Mouse (Mus musculus): Measurements from ENCODE around the gene Kcnma1. TPM values are rescaled to one million over a fixed set of nuclear protein-coding genes. Genes with fewer than 3 reads are reported as not detected.

Gene Kcnma1
- polyA plus RNA-seq, 1 experiment from 2014 or later = 17.2 TPM

DNA sequence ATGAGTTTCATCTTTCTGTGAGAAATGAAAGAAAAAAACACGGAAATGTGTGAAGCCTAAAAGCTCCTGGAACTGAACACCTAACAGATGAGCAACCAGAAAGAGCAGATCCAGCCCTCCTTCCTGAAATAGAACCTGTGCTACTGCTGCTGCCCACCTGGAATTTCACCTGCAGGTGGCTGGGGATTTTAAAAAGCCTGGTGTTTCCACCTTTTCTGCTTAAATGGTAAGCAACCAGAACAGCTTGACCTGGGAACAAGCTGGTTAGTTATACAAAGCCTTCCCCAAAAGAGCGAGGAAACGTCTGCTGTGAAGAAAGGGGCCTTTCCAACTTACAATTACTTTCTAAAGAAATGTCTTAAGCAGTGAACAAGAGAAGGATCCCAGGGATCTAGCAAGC is 404.2 kb downstream of the Kcnma1 start:
- Histone ChIP-seq H3K4me3 (ENCODE audit: low read length) (no peak overlapping the region), H3K4me2 (ENCODE audit: low read length) (no peak overlapping the region), H3K27ac (ENCODE audit: low read depth, low read length) (no peak overlapping the region), H3K36me3 (ENCODE audit: control insufficient read depth, insufficient read depth, low read length) (no peaks in the 10 kb centered on the region), H3K9ac (ENCODE audit: low read depth, low read length) (no peak overlapping the region), H3K4me1 (ENCODE audit: control insufficient read depth, insufficient read depth, low read depth, low read length) (no peaks in the 10 kb centered on the region), H3K9me3 (ENCODE audit: control insufficient read depth, low read length) (no peaks in the 10 kb centered on the region), H3K27me3 (replicated peaks; ENCODE audit: control insufficient read depth, insufficient read depth, low read length) (no peaks in the 10 kb centered on the region)
- ATAC-seq = no peak
- WGBS = 68% methylated on average over 3 of the region's 3 CpGs

DNA sequence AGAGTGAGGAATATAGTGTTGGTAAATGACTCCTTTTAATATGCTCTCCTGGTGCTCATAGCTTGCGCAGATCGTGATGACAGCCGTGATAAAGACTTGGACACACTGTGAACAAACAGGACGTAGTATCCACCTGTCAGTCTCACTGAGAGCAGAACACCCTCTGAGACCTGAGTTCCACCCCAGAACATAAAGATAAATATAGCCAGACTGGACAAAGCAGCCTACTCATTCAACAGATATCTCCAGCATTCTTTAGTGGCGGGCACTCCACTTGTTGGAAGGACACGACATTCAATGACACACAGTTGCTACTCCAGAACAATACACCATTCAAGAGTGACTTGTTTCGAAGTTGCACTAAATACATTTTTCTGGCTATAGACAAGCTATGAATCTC is 408.6 kb downstream of the Kcnma1 start:
- Histone ChIP-seq H3K4me3 (ENCODE audit: low read length) (no peak overlapping the region), H3K9ac (ENCODE audit: low read depth, low read length) (no peak overlapping the region), H3K4me1 (ENCODE audit: control insufficient read depth, insufficient read depth, low read depth, low read length) (no peaks in the 10 kb centered on the region), H3K27me3 (replicated peaks; ENCODE audit: control insufficient read depth, insufficient read depth, low read length) (no peaks in the 10 kb centered on the region), H3K4me2 (ENCODE audit: low read length) (no peak overlapping the region), H3K27ac (ENCODE audit: low read depth, low read length) (no peak overlapping the region), H3K36me3 (ENCODE audit: control insufficient read depth, insufficient read depth, low read length) (no peaks in the 10 kb centered on the region), H3K9me3 (ENCODE audit: control insufficient read depth, low read length) (no peaks in the 10 kb centered on the region)
- 70% methylated on average over 7 of the region's 7 CpGs for WGBS
- ATAC-seq = no peak

- Histone ChIP-seq H3K9ac (ENCODE audit: low read depth, low read length) (no peak overlapping the region), H3K36me3 (ENCODE audit: control insufficient read depth, insufficient read depth, low read length) (no peaks in the 10 kb centered on the region), H3K4me3 (ENCODE audit: low read length) (no peak overlapping the region), H3K4me1 (ENCODE audit: control insufficient read depth, insufficient read depth, low read depth, low read length) (no peaks in the 10 kb centered on the region), H3K4me2 (ENCODE audit: low read length) (no peak overlapping the region), H3K27ac (ENCODE audit: low read depth, low read length) (peak overlapping the region; percentile 31; the same call in 1 of the 2 replicates), H3K27me3 (replicated peaks; ENCODE audit: control insufficient read depth, insufficient read depth, low read length) (no peaks in the 10 kb centered on the region), H3K9me3 (ENCODE audit: control insufficient read depth, low read length) (no peaks in the 10 kb centered on the region)
- WGBS = 24% methylated on average over 4 of the region's 4 CpGs
- ATAC-seq = no peak
These were observed 411.4 kb downstream of the Kcnma1 start for GRCm38 (mm10) chr14:23602937-23603336.

DNA sequence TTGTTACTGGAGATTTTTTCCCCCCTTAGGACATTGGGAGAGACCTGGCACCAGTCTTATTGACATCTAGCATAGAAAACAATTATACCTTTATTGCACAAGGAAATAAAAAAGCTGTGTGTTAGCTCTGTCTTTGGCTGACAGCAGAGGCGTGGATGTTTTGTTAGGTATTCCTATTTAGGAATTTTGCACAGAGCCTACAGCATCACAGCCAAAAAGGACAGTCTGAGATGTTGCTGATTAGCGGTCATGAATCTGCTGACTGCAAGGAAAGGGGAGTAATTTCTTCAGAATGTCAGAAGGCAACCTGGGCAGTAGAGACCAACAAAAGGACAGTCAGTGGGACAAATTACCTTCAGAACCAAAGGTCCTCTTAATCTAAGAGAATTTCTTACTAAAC is 412.2 kb downstream of the Kcnma1 start:
- Histone ChIP-seq H3K4me1 (ENCODE audit: control insufficient read depth, insufficient read depth, low read depth, low read length) (no peaks in the 10 kb centered on the region), H3K4me3 (ENCODE audit: low read length) (no peak overlapping the region), H3K9ac (ENCODE audit: low read depth, low read length) (no peak overlapping the region), H3K27ac (ENCODE audit: low read depth, low read length) (no peak overlapping the region), H3K27me3 (replicated peaks; ENCODE audit: control insufficient read depth, insufficient read depth, low read length) (no peaks in the 10 kb centered on the region), H3K4me2 (ENCODE audit: low read length) (no peak overlapping the region), H3K36me3 (ENCODE audit: control insufficient read depth, insufficient read depth, low read length) (no peaks in the 10 kb centered on the region), H3K9me3 (ENCODE audit: control insufficient read depth, low read length) (no peaks in the 10 kb centered on the region)
- no peak for ATAC-seq
- WGBS = 70% methylated on average over 2 of the region's 2 CpGs

- WGBS = 87% methylated on average over 5 of the region's 5 CpGs
- Histone ChIP-seq H3K4me3 (ENCODE audit: low read length) (no peak overlapping the region), H3K36me3 (ENCODE audit: control insufficient read depth, insufficient read depth, low read length) (no peaks in the 10 kb centered on the region), H3K4me1 (ENCODE audit: control insufficient read depth, insufficient read depth, low read depth, low read length) (no peaks in the 10 kb centered on the region), H3K27me3 (replicated peaks; ENCODE audit: control insufficient read depth, insufficient read depth, low read length) (no peaks in the 10 kb centered on the region), H3K9ac (ENCODE audit: low read depth, low read length) (no peak overlapping the region), H3K27ac (ENCODE audit: low read depth, low read length) (no peak overlapping the region), H3K4me2 (ENCODE audit: low read length) (no peak overlapping the region), H3K9me3 (ENCODE audit: control insufficient read depth, low read length) (no peaks in the 10 kb centered on the region)
- ATAC-seq = no peak
These were observed 419.7 kb downstream of the Kcnma1 start for GRCm38 (mm10) chr14:23594629-23595028.

GRCm38 (mm10) chr14:23592826-23593447 is 421.4 kb downstream of the Kcnma1 start:
- no peaks in the 10 kb centered on the region for H3K4me1 ChIP-seq (ENCODE audit: control insufficient read depth, insufficient read depth, low read depth, low read length)
- H3K27me3 ChIP-seq (replicated peaks; ENCODE audit: control insufficient read depth, insufficient read depth, low read length) = no peaks in the 10 kb centered on the region
- H3K9ac ChIP-seq (ENCODE audit: low read depth, low read length) = no peak overlapping the region
- H3K27ac ChIP-seq (ENCODE audit: low read depth, low read length) = no peak overlapping the region
- H3K4me2 ChIP-seq (ENCODE audit: low read length) = no peak overlapping the region
- WGBS = 13% methylated on average over 6 of the region's 6 CpGs
- H3K36me3 ChIP-seq (ENCODE audit: control insufficient read depth, insufficient read depth, low read length) = no peaks in the 10 kb centered on the region
- H3K4me3 ChIP-seq (ENCODE audit: low read length) = no peak overlapping the region
- H3K9me3 ChIP-seq (ENCODE audit: control insufficient read depth, low read length) = no peaks in the 10 kb centered on the region
- no peak for ATAC-seq

DNA sequence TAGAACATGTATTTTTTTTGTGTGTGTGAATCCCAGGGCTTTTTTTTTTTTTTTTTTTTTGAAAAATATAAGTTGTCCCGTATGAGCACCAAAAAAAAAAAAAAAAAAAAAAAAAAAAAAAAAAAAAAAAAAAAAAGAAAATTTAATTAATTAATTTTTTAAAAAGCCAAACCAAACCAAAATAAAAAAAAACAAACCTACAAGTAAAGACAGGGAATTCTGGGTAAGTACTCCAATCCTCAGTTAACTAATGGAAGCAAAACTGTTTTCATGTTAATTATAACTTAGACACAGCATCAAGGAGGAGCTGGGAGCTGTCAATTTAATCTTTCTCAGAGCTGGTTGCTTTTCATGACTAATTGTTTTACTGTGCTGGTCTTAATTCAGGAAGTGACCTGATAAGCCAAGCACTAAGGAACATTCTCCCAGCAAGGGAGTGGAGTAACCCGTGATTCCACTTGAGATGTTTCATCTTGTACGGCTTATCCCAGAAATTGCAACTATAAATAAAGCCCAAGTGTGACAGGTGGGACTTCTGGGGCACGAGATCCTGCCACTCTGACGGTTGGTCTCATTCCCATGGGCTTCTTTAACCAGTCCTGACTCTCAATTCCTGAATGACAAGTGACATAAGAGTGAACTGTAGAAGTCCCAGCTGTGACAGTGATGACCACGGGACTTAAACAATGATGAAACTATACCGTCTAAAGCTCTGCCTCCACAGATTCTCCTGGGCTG is 424.4 kb downstream of the Kcnma1 start:
- no peak for ATAC-seq
- Histone ChIP-seq H3K4me1 (ENCODE audit: control insufficient read depth, insufficient read depth, low read depth, low read length) (no peaks in the 10 kb centered on the region), H3K9ac (ENCODE audit: low read depth, low read length) (no peak overlapping the region), H3K9me3 (ENCODE audit: control insufficient read depth, low read length) (no peaks in the 10 kb centered on the region), H3K4me2 (ENCODE audit: low read length) (no peak overlapping the region), H3K36me3 (ENCODE audit: control insufficient read depth, insufficient read depth, low read length) (no peaks in the 10 kb centered on the region), H3K4me3 (ENCODE audit: low read length) (no peak overlapping the region), H3K27me3 (replicated peaks; ENCODE audit: control insufficient read depth, insufficient read depth, low read length) (no peaks in the 10 kb centered on the region), H3K27ac (ENCODE audit: low read depth, low read length) (no peak overlapping the region)
- WGBS = 66% methylated on average over 7 of the region's 7 CpGs

DNA sequence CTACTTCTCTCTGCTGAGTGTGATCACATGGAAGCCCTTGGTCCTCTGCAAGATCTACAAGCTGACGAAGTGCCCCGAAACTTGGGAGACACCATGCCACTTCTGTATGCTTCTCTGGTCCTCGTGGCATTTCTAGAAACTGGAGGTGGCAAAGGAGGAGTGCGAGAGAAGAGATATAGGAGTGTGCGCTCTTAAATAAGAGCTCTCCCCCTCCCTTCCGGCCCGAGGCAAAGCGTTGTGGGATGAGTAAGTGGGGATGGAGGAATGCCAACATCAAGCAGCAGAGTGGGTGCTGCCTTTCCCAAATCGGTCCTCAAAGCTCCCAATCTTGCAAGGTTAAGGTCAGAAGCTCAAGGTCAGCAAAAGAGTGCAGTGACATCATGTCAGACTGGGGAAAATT is 426.8 kb downstream of the Kcnma1 start:
- H3K27ac ChIP-seq (ENCODE audit: low read depth, low read length) = no peak overlapping the region
- no peak overlapping the region for H3K9ac ChIP-seq (ENCODE audit: low read depth, low read length)
- no peak overlapping the region for H3K4me3 ChIP-seq (ENCODE audit: low read length)
- ATAC-seq = no peak
- WGBS = 87% methylated on average over 9 of the region's 9 CpGs
- H3K9me3 ChIP-seq (ENCODE audit: control insufficient read depth, low read length) = no peaks in the 10 kb centered on the region
- H3K4me2 ChIP-seq (ENCODE audit: low read length) = no peak overlapping the region
- no peaks in the 10 kb centered on the region for H3K4me1 ChIP-seq (ENCODE audit: control insufficient read depth, insufficient read depth, low read depth, low read length)
- no peaks in the 10 kb centered on the region for H3K27me3 ChIP-seq (replicated peaks; ENCODE audit: control insufficient read depth, insufficient read depth, low read length)
- no peaks in the 10 kb centered on the region for H3K36me3 ChIP-seq (ENCODE audit: control insufficient read depth, insufficient read depth, low read length)

DNA sequence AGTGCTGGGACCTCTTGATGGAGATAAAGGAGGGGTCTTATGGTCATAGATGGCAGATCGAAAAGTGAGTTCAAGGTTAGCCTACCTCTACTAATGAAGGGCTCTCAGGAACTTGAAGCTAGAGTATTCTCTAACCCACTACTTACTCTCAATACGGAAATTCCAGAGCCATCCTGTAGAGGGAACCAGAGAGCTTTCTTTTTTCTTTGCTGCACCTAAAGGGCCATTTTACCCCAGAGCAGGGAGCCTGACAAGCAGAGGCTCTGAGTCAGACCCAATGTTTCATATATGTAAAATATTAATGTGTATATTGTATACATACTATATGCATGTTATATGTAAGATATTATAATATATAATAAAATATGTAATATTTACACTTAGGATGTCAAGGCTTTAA is 431.1 kb downstream of the Kcnma1 start:
- no peaks in the 10 kb centered on the region for H3K4me1 ChIP-seq (ENCODE audit: control insufficient read depth, insufficient read depth, low read depth, low read length)
- H3K27me3 ChIP-seq (replicated peaks; ENCODE audit: control insufficient read depth, insufficient read depth, low read length) = no peaks in the 10 kb centered on the region
- WGBS = 21% methylated on average over 2 of the region's 2 CpGs
- no peak overlapping the region for H3K4me2 ChIP-seq (ENCODE audit: low read length)
- ATAC-seq = peak; percentile 72; the same call in 1 of the 2 replicates
- H3K9ac ChIP-seq (ENCODE audit: low read depth, low read length) = no peak overlapping the region
- no peak overlapping the region for H3K27ac ChIP-seq (ENCODE audit: low read depth, low read length)
- no peaks in the 10 kb centered on the region for H3K36me3 ChIP-seq (ENCODE audit: control insufficient read depth, insufficient read depth, low read length)
- no peaks in the 10 kb centered on the region for H3K9me3 ChIP-seq (ENCODE audit: control insufficient read depth, low read length)
- H3K4me3 ChIP-seq (ENCODE audit: low read length) = no peak overlapping the region

All from hindbrain, embryonic 16.5 days (tissue).